Mouse (Mus musculus) G1E (cell line): ENCODE measurements around the gene Igsf10. TPM values are rescaled to one million over a fixed set of nuclear protein-coding genes. Genes with fewer than 3 reads are reported as not detected.
"Not testable (repeated sequence)": the region's sequence is repeated elsewhere in the genome, so short reads cannot be mapped to it uniquely, and the experiment has no call there.

ENCODE experiments used
- ATAC-seq: 2 replicates; pipeline ENCODE4 v1.8.0; 2016; ENCODE audit warnings: mild to moderate bottlenecking; ENCODE audit not compliant: insufficient number of reproducible peaks, poor library complexity, low FRiP score, severe bottlenecking; ENCODE audit errors: extremely low read depth
- DNase-seq: peaks from one replicate; pipeline ENCODE4 v3.0.0; 2012; ENCODE audit warnings: low spot score
- H3K27me3 ChIP-seq: 2 replicates; pipeline ENCODE4 v1.6.1; 2012; ENCODE audit warnings: mild to moderate bottlenecking, low read length, inconsistent platforms; ENCODE audit not compliant: insufficient read depth
- H3K36me3 ChIP-seq: replicated peaks from 2 replicates; pipeline ENCODE3; 2012; ENCODE audit warnings: mild to moderate bottlenecking, inconsistent platforms
- H3K4me1 ChIP-seq: 2 replicates; pipeline ENCODE4 v1.6.1; 2012; ENCODE audit warnings: low read depth, low read length, inconsistent platforms, mixed read lengths; ENCODE audit not compliant: insufficient read depth
- H3K4me3 ChIP-seq: 2 replicates; pipeline ENCODE4 v1.5.1; 2012; ENCODE audit warnings: low read depth, mild to moderate bottlenecking, inconsistent platforms, low read length, moderate library complexity, mixed read lengths
- H3K9me3 ChIP-seq: replicated peaks from 2 replicates; pipeline ENCODE4 v1.6.1; 2012; ENCODE audit warnings: inconsistent platforms
- CTCF ChIP-seq: IDR thresholded peaks from 2 replicates; pipeline ENCODE4 v1.5.1; 2012; ENCODE audit warnings: low read depth, low read length, inconsistent platforms, mixed read lengths
- GATA1 ChIP-seq: IDR thresholded peaks from 2 replicates; pipeline ENCODE4 v1.6.1; 2012; ENCODE audit warnings: borderline replicate concordance, low read length, inconsistent platforms, mixed read lengths
- GATA2 ChIP-seq: IDR thresholded peaks from 2 replicates; pipeline ENCODE4 v1.6.1; 2012; ENCODE audit warnings: low read depth, low read length, inconsistent platforms, borderline replicate concordance
- POLR2AphosphoS5 ChIP-seq: IDR thresholded peaks from 2 replicates; pipeline ENCODE4 v1.6.1; 2012; ENCODE audit warnings: low read depth, low read length, inconsistent platforms; ENCODE audit not compliant: insufficient replicate concordance
- TAL1 ChIP-seq: conservative IDR thresholded peaks from 2 replicates; pipeline ENCODE4 v1.6.1; 2012; ENCODE audit warnings: low read depth, low read length, inconsistent platforms, mixed read lengths
- polyA plus RNA-seq: library from polyadenylated mRNA; stranded (reverse); fragments of >175 nt; gene quantifications from 2 replicates; pipeline ENCODE4 v1.2.3, GENCODE M21; 2012
- total RNA-seq, 2 experiments: library from RNA; stranded (forward) in 1 of 2; stranded (reverse) in 1 of 2; fragments of 200-1000 nt in 1 of 2; fragments of >200 nt in 1 of 2; fragmentation: Nextera tagmentation in 1 of 2; gene quantifications; 2 replicates each; pipeline ENCODE4 v1.2.3; 2014 to 2017

Igsf10 gene
- not detected in 2 replicates for total RNA-seq (2014; fragmentation: Nextera tagmentation)
- total RNA-seq (2017): under 0.01 and 0.16 TPM in 2 replicates
- 0.04 TPM in 1 of 2 replicates, not detected in the other for polyA plus RNA-seq

DNA sequence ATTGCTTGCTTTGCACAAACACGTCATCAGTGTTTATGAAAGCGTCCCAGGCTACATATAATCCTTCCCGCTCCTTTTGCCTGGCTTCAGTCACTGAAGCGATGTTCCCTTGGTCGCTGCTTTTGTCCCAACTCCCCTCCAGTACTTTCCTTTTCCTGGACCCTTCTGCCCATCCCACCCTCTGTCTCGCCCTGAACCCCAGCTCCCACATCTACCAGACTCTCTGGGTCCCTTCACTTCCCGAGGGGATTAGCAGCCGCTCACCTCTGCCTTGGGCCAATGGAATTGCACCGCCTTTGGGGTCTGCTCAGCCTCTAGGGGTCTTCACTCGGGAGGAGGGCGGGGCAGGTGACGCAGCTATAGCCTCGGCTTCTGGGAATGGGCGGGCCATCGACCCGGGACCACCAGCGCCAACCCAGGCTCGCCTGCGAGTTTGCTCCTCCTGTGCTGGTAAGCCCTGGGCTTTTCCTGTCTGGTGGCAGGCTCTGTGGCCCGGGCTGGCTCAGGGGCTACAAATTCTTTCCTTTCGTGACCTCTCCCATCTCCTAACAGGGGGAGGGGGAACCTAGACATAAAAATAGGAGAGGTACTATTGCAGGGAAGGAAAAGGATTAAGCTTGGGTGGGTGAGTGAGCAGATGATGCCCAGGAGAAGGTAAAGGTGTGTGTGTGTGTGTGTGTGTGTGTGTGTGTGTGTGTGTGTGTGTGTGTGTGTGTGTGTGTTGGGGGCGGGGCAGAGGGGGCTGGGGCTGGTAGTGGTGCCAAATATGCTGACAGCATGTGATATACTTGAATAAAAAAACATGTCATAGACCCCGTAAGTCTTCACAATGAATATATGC lies at the start of gene Igsf10:
TSS of gene Igsf10 (minus strand) at position 330 of the 841 bp plus-strand sequence.
- no peak for ATAC-seq
- H3K4me1 ChIP-seq: no peaks in the 10 kb centered on the region
- no peak for DNase-seq
- no peaks in the 10 kb centered on the region for H3K36me3 ChIP-seq
- no peak for TF ChIP-seq GATA2
- TF ChIP-seq GATA1: no peak
- TF ChIP-seq TAL1: no peak
- no peak for TF ChIP-seq POLR2AphosphoS5
- no peak for TF ChIP-seq CTCF
- H3K9me3 ChIP-seq: no peaks in the 10 kb centered on the region
- no peaks in the 10 kb centered on the region for H3K27me3 ChIP-seq
- H3K4me3 ChIP-seq: no peak within 1 kb of the TSS

DNA sequence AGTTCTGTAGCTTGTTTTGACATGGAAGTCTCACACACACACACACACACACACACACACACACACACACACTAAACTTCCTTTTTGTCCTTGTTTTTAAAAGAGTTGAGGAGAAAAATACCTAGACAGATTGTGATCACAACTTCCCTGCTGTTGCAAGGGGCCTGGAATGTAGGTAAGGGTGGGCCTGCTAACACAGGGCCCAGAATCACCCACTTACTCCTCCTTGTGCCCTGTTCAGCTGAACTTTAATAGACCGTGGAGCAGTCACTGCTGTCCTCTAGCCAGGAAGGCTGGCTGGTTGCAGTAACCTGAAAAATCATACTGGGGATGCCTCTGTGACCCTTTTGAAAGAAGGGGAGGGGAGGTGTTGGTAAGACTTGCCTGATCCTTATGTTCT lies 41.4 kb upstream of the Igsf10 start:
- H3K36me3 ChIP-seq: no peaks in the 10 kb centered on the region
- DNase-seq: no peak
- ATAC-seq: no peak
- no peaks in the 10 kb centered on the region for H3K4me1 ChIP-seq
- H3K4me3 ChIP-seq: no peak overlapping the region
- H3K27me3 ChIP-seq: no peaks in the 10 kb centered on the region
- no peaks in the 10 kb centered on the region for H3K9me3 ChIP-seq
- no peak for TF ChIP-seq TAL1

DNA sequence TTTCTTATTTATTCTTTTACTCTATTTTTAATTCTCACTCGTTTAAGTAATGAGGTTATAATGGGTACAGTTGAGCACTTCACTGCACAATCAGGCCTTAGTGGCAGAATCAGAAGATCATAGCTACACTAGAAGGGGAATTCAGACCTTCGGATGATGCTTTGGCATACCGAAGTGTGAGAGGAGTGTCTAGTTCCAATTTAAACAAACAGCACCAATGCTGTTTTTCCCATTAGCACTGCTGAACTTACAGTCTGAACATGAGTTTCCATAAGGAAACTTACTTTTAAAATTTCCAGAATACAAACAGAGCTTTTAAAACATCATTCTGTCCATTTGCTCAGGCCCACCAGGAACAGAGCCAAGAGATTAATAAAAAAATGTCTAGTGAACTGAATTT lies 40.8 kb upstream of the Igsf10 start:
- Histone ChIP-seq H3K36me3 (no peaks in the 10 kb centered on the region), H3K4me1 (no peaks in the 10 kb centered on the region), H3K27me3 (no peaks in the 10 kb centered on the region), H3K4me3 (no peak overlapping the region), H3K9me3 (no peaks in the 10 kb centered on the region)
- TF ChIP-seq CTCF (no peak), TAL1 (no peak), POLR2AphosphoS5 (no peak)
- DNase-seq: no peak
- ATAC-seq: no peak

DNA sequence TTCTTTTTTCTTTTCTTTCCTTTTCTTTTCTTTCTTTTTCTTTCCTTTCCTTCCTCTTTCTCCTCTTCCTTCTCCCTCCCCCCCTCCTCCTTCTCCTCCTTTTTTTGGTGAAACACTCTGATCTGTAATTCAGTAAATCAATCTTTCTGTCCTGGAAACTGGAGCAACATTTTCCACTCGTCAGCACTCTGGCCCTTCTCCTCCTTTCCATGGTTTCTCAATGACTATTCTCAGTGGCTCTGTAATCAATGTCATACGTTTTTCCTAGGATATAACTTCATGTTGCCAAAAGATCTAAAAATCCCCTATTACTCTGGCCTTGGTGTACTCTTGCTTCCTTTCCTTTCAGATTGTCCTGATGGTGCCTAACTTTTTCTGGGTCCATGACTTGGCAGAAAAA lies 40.1 kb upstream of the Igsf10 start:
- no peaks in the 10 kb centered on the region for H3K36me3 ChIP-seq
- no peaks in the 10 kb centered on the region for H3K9me3 ChIP-seq
- ATAC-seq (no peak), DNase-seq (no peak)
- H3K4me1 ChIP-seq: no peaks in the 10 kb centered on the region
- H3K4me3 ChIP-seq: no peak overlapping the region
- TF ChIP-seq POLR2AphosphoS5 (no peak), TAL1 (no peak), GATA2 (no peak), GATA1 (no peak), CTCF (no peak)
- no peaks in the 10 kb centered on the region for H3K27me3 ChIP-seq

DNA sequence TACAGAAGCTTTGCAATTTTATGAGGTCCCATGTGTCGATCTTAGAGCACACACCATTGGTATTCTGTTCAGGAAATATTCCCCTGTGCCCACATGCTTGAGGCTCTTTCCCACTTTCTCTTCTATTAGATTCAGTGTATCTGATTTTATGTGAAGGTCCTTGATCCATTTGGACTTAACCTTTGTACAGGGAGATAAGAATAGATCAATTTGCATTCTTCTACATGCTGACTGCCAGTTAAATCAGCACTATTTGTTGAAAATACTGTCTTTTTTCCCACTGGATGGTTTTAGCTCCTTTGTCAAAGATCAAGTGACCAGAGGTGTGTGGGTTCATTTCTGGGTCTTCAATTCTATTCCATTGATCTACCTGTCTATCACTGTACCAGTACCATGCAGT lies 34.6 kb upstream of the Igsf10 start:
- H3K9me3 ChIP-seq, H3K4me3 ChIP-seq, H3K4me1 ChIP-seq, H3K27me3 ChIP-seq, ATAC-seq, DNase-seq, H3K36me3 ChIP-seq: not testable (repeated sequence)

DNA sequence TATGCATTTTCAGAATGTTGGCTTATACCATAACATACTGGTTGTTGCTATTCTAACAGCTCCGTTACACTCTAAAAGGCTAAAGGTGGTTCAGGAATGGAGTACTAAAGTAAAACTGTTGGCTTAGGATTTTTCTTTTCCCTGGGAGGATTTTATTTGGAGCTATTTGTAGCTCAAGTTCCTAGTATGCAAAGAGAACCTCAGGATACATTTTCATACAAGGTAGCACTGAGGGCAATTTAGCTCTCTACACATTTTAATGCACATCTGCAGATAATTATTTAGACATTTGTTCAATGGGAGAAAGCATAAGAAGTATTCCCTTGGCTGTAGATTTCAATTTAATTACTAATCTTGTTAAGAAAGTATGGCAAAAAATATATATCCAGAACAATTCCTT lies 17.7 kb upstream of the Igsf10 start:
- no peak for TF ChIP-seq GATA1
- TF ChIP-seq POLR2AphosphoS5: no peak
- TF ChIP-seq CTCF: no peak
- TF ChIP-seq TAL1: no peak
- TF ChIP-seq GATA2: no peak
- no peak overlapping the region for H3K4me3 ChIP-seq
- H3K4me1 ChIP-seq: no peaks in the 10 kb centered on the region
- H3K36me3 ChIP-seq: no peaks in the 10 kb centered on the region
- H3K9me3 ChIP-seq: no peaks in the 10 kb centered on the region
- DNase-seq (no peak), ATAC-seq (no peak)
- H3K27me3 ChIP-seq: no peaks in the 10 kb centered on the region

DNA sequence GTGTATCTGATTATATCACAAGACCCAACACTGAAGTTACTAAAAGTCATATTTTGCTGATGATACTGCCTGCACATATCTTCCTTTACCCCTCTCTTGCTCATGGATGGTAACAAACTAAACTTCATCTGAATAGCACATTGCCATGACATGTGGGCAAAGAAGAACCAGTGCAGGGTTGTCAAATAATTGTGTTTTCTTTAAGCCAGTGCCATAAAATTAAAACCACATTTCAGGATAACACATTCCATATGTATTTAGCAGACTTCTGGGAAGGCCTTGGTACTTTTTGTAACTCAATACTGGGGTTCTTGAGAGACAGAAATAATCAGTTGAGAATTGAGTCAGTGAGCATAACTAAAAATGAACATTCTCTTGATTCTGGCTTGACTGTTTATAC lies 15.9 kb upstream of the Igsf10 start:
- Histone ChIP-seq H3K36me3 (no peaks in the 10 kb centered on the region), H3K4me1 (no peaks in the 10 kb centered on the region), H3K4me3 (no peak overlapping the region), H3K27me3 (no peaks in the 10 kb centered on the region), H3K9me3 (no peaks in the 10 kb centered on the region)
- ATAC-seq: no peak
- TF ChIP-seq TAL1: no peak
- no peak for TF ChIP-seq GATA2
- TF ChIP-seq CTCF: no peak
- TF ChIP-seq GATA1: no peak
- no peak for TF ChIP-seq POLR2AphosphoS5
- DNase-seq: no peak
